Mouse (Mus musculus): Measurements from ENCODE around the gene Stra6. TPM values are rescaled to one million over a fixed set of nuclear protein-coding genes. Genes with fewer than 3 reads are reported as not detected.
A peak's percentile ranks its signal among the peaks of the same experiment; 100 is the strongest.

Stra6 gene
- polyA plus RNA-seq, 1 experiment from 2014 or later: 8.6 TPM

GRCm38 (mm10) chr9:58202676-58203453, 139.3 kb downstream of the Stra6 start:
- Histone ChIP-seq H3K4me1 (peaks cover 66% of the 10 kb centered on the region), H3K4me2 (replicated peaks) (peak overlapping the region; percentile 52), H3K27ac (replicated peaks) (peak overlapping the region; percentile 88), H3K9ac (replicated peaks) (peak overlapping the region; percentile 54), H3K27me3 (peaks cover 87% of the 10 kb centered on the region), H3K9me3 (no peaks in the 10 kb centered on the region), H3K36me3 (no peaks in the 10 kb centered on the region), H3K4me3 (peak overlapping the region; percentile 42)
- ATAC-seq (ENCODE audit: low FRiP score, low read depth): no peak
- WGBS: 2% methylated on average over 14 of the region's 14 CpGs

Other genes with a start within 250 kb of the Stra6 start
- 23.1 and 28.1 TPM in 2 replicates for gene Arid3b, start 227.0 kb upstream of the Stra6 start, polyA plus RNA-seq (2016; fragmentation: Nextera tagmentation; extraction: Ambion mirVana)
- gene Ubl7, start 152.8 kb upstream of the Stra6 start, polyA plus RNA-seq (2016; fragmentation: Nextera tagmentation; extraction: Ambion mirVana): 135 and 144 TPM in 2 replicates
- 0.64 and 1.0 TPM in 2 replicates for gene Sema7a, start 123.7 kb upstream of the Stra6 start, polyA plus RNA-seq (2016; fragmentation: Nextera tagmentation; extraction: Ambion mirVana)
- 0.42 TPM in 1 of 2 replicates, not detected in the other for gene Cyp11a1, start 57.4 kb upstream of the Stra6 start, polyA plus RNA-seq (2016; fragmentation: Nextera tagmentation; extraction: Ambion mirVana)
- 0.64 and 1.0 TPM in 2 replicates for gene Ccdc33, start 55.0 kb downstream of the Stra6 start, polyA plus RNA-seq (2016; fragmentation: Nextera tagmentation; extraction: Ambion mirVana)
- gene Islr, start 140.5 kb downstream of the Stra6 start, polyA plus RNA-seq (2016; fragmentation: Nextera tagmentation; extraction: Ambion mirVana): 25.1 and 42.6 TPM in 2 replicates
- 27.0 and 27.8 TPM in 2 replicates for gene Islr2, start 140.5 kb downstream of the Stra6 start, polyA plus RNA-seq (2016; fragmentation: Nextera tagmentation; extraction: Ambion mirVana)
- 9.7 and 9.8 TPM in 2 replicates for gene Pml, start 186.0 kb downstream of the Stra6 start, polyA plus RNA-seq (2016; fragmentation: Nextera tagmentation; extraction: Ambion mirVana)
- gene Stoml1, start 189.4 kb downstream of the Stra6 start, polyA plus RNA-seq (2016; fragmentation: Nextera tagmentation; extraction: Ambion mirVana): 64.1 and 65.2 TPM in 2 replicates
- gene Loxl1, start 249.4 kb downstream of the Stra6 start, polyA plus RNA-seq (2016; fragmentation: Nextera tagmentation; extraction: Ambion mirVana): 13.4 and 20.1 TPM in 2 replicates

All from midbrain, embryonic 12.5 days (tissue).